Mouse (Mus musculus) cerebellum, adult 11 months (tissue): ENCODE data around the gene Mta2.
"Not testable (repeated sequence)": the region's sequence is repeated elsewhere in the genome, so short reads cannot be mapped to it uniquely, and the experiment has no call there.

Experiments
- DNase-seq: peaks from one replicate; pipeline ENCODE4 v3.0.0; 2022

Gene Mta2

DNA sequence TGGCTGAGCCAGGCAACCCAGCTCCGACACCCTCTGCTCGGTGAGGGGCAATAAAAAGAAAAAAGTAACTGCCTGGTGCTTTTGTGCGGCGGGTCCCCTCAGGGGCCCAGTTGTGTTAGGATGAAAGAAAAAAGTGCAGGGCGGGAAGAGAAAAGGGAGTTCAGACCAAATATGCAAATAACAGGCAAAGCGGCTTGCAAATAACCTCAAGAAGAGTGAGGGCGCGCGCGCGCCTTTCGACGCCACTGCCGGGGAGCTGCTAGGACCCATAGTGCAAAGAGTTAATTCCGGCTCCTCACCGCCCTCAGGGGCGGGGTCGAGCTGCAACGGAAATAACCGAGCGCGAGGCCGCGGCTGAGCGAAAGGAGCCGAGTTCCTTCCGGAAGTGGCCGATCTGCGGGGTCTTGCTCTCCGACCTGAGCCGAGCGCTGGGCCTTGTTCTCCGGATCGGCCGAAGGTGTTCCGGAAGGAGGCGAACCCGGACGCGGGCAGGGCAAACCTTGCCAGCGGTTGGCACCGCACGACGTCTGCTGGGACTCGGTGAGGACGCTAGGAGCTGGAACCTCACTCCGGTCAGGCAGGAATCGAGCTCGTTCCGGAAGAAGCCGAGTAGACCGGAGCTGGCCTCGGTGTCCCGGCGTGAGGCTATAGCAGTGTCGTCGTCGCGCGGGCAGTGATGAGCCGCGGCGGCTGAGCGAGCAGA lies at the start of gene Mta2:
Gene Mta2, plus strand, starts transcription at position 361 of the 703 bp plus-strand sequence.
- peak; percentile 96 for DNase-seq

DNA sequence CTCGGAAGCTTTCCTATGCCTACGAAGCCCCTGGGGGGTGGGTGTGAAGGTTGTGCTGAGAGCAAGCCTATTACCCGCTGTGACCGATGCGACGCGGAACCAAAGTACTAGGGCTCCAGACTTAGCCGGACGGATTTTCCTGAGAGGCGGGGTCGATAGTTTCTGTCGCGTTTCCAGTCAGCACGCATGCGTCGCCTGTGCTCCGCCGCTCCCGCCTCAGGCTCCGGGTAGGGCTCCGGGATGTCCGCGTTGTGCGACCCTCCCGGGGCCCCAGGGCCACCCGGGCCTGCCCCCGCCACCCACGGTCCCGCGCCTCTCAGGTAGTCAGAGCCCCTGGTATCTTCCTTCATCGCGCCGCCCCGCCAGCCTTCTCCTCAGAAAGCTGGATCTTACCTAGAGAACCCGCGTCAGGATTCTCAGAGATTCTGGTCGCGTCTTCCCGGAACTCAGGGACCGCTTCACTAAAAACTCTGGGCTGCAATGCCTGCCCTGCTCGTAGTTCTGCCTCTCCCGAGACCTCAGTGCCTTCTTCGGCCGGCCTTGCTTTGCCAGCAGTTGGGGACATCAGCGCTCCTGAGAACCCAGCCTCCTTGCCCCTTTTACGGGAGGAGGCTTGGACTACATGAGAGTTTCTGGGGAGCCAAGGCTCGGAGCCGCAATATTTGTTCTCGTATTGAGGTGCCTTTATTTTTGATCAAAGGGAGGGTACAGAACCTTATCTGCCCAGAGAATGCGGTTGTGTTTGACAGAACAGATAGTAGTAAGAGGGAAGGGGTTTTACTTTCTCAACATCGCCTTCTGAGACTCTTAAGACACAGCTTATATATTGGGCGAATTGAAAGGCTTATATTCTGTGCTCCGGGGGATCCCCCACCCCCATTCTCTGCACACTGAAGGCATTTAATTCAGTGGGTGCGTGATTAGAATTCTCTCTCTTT lies 48.6 kb upstream of the Mta2 start, which contains the start of gene Ints5:
Gene Ints5, plus strand, starts transcription at position 177 of the 938 bp plus-strand sequence.
- DNase-seq, result peak; percentile 82

DNA sequence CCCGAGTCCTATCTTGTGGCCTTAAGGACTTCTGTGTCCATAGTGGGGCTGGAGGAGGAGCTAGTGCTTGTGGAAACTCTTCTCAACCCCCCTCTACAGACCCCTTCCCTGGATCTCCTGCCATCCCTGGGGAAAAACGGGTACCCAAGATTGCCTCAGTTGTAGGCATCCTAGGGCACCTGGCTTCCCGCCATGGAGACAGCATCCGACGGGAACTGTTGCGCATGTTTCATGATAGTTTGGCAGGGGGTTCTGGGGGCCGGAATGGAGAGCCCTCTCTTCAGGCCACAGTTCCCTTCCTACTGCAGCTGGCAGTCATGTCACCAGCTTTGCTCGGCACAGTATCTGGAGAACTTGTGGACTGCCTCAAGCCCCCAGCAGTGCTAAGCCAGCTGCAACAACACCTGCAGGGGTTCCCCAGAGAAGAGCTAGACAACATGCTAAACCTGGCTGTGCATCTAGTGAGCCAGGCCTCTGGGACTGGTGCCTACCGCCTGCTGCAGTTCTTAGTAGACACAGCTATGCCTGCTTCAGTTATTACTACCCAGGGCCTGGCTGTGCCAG lies 46.2 kb upstream of the Mta2 start:
- DNase-seq, result no peak

DNA sequence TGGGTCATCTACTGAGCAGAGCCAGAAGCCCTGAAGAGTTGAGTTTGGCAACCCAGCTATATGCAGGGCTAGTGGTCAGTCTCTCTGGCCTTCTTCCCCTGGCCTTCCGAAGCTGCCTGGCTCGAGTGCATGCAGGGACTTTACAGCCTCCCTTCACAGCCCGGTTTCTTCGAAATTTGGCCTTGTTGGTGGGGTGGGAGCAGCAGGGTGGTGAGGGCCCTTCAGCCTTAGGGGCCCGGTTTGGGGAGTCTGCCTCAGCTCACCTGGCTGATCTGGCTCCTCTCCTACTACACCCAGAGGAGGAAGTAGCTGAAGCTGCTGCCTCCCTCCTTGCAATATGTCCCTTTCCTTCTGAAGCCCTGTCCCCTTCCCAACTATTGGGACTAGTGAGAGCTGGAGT lies 45.4 kb upstream of the Mta2 start:
- DNase-seq, result not testable (repeated sequence)

- peak; percentile 46 for DNase-seq
These were observed 44.3 kb upstream of the Mta2 start for GRCm38 (mm10) chr19:8897211-8897864.

DNA sequence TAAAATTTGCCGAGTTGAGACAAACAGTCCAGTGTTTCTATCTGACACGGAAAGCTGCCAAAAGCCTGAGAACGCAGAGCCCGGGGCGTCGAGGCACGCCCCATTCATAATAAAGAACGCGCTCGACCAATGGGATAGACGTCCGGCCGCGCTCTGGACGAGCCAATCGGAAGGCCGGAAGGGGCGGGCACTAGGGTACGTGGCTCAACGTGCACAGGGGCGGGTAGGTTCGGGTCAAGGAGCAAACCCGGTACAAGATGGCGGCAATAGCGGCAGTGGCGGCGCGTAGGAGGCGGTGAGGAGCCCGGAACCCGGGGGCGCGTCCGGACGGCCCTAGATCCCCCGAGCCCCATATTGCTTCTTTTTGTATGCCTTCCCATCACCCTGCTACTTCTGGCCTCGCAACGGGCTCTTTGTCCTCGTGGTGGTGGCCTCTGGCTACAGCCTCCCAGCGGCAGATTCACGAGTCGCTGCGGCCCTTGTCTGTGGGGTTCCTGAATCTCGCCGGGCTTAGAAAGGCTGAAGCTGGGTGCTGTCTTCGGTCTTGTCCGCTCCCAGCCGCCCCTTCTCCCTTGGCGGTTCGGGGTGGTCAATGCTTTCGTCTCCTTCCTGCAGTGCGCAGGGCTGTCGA lies 43.7 kb upstream of the Mta2 start, which contains the start of gene Ganab:
Gene Ganab, plus strand, starts transcription at position 207 of the 631 bp plus-strand sequence.
- peak; percentile 93 for DNase-seq

DNA sequence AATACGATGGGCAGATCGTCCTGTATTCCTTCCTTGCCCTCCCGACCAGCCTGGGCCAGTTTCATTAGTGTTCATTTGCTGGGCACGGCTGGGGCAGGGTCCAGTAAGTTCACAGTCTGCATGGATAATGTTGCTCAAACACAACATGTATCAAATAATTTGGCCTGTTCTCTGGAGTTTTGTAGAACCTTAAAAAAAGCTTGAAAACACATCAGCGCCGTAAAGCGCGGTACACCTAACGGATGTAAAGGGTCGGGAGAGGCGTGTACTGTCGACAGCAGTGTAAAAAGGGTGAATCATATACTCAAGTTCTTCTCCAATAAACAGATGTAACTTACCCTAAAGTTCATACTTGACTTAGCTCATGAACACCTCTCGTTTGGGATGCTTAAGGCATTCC lies 43.1 kb upstream of the Mta2 start:
- DNase-seq, result no peak

- no peak for DNase-seq
These were observed 42.6 kb upstream of the Mta2 start for GRCm38 (mm10) chr19:8899079-8899478.

- no peak for DNase-seq
These were observed 38.3 kb upstream of the Mta2 start for GRCm38 (mm10) chr19:8903412-8903811.

DNA sequence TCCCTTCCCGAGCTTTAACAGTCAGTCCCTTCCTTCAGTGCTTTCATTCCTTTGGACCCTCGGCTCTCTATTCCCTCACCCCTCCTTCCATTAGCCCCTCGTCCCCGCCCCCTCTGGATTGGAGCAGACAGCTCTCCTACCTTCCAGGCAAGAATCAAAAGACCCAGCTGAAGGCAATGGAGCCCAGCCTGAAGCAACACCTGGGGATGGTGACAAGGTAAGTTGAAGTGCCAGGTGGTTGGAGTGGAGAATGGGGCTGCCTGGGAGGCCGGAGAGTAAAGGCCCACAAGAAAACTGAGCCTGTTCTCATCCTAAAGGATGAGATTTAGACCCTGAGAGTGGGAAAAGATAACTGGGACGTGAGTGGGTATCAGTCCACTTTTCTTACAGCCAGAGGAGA lies 33.1 kb upstream of the Mta2 start:
- no peak for DNase-seq

- no peak for DNase-seq
These were observed 29.9 kb upstream of the Mta2 start for GRCm38 (mm10) chr19:8911810-8912209.

GRCm38 (mm10) chr19:8914212-8914611 lies 27.5 kb upstream of the Mta2 start:
- DNase-seq, result no peak

GRCm38 (mm10) chr19:8919000-8919399 lies 22.7 kb upstream of the Mta2 start:
- DNase-seq, result no peak

GRCm38 (mm10) chr19:8919684-8920072 lies 22.0 kb upstream of the Mta2 start:
- no peak for DNase-seq

- DNase-seq, result peak; percentile 94
These were observed 21.5 kb upstream of the Mta2 start, which contains the start of gene B3gat3 for GRCm38 (mm10) chr19:8920073-8920736. TSS of gene B3gat3 (plus strand) at chr19:8920374.

GRCm38 (mm10) chr19:8920836-8921291 lies 20.8 kb upstream of the Mta2 start:
- no peak for DNase-seq

DNA sequence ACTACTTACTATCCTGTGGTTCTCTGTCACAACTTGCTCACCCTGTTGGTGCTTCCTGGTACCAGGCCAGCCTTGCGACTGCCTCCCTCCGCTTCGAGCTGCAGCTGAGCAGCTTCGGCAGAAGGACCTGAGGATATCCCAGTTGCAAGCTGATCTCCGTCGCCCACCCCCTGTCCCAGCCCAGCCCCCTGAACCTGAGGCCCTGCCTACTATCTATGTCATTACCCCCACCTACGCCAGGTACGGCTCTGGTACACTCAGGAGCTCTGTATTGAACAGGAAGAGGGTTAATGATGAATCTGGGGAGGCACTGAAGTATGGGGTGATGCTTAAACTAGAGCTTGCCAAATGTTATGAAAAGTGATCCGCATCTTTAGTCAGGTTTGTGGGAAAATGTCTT lies 19.9 kb upstream of the Mta2 start:
- DNase-seq, result no peak

DNA sequence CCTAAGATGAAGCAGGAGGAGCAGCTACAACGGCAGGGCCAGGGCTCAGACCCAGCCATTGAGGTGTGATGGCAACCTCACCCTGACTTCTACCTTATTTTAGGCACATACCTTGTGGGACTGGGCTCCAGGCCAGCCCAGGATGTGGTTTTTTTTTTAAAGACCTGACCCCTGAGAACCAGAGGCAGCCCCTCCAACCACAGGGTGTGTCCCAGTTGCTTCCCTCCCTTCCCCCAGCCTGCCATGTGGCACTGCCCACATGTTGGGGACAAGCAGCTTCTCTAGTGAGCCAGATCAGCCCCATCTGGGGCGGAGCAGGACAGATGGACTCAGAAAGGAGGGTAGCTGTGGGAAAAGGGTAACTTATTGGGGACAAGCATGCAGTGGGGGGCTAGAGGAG lies 14.9 kb upstream of the Mta2 start:
- DNase-seq, result no peak

DNA sequence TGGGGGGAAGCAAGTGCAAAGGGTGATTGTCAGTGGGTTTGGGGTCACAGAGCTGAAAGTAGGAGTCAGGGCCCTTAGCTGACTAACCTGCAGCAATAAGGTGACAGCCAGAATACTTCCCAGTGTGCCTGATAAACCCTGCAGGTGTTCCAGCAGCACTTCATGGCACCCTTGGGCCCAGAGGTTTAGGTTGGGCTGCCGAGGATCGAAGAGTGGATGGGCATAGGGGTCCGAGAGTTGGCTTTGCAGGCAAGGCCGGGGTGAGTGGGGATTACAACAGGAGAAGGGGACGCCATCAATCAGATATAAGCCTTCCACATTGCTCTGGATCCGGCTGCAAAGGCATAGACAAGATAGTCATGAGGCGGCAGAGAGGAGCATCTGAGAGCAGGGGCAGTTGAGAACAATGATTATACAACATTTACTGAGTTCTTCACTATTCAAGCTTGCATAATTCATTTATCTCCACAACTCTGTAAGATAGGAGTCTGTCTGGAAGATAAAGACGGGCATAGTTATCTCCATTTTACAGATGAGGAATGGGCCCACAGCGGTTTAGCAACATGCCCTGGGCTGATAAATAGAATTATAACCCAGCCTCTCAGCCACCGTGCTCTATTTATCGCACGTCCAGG lies 13.7 kb upstream of the Mta2 start:
- no peak for DNase-seq

GRCm38 (mm10) chr19:8928689-8929223 lies 12.9 kb upstream of the Mta2 start:
- DNase-seq, result peak; percentile 66
